Mouse (Mus musculus): ENCODE results near the gene Bri3bp.

DNA sequence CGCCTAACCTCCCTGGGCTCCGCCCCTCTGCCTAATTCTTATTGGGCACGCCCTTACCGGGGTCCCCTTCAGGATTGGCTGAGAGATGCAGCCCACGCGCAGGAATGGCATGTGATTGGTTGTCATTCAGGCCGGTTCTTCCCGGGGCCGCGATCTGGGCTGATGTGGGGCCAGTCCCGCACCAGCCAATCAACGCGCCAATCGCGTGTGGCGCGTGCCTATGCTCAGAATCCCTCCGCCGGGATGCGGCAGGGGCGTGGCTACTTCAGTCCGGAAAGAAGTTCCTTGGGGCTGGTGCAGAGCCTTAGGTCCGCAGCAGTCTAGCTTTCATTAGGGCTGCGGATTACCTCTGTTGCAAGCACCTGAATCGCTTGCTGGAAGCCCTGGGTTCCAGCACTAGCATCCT, 24.3 kb downstream of the Bri3bp start:
- TF ChIP-seq CTCF (IDR thresholded peaks at IDR 0.05) (no peak), EP300 (IDR thresholded peaks at IDR 0.05) (0 out of 2 replicates have a peak, but pooled peaks have one; percentile 47)

Data from lung, postnatal 0 days (tissue).